Mouse (Mus musculus) bone marrow macrophage, adult 2 months (primary cell): ENCODE measurements around the gene Atcay.

ENCODE experiments used
- CTCF ChIP-seq: IDR thresholded peaks from 2 replicates; pipeline ENCODE4 v1.5.1; 2012; ENCODE audit warnings: low read depth, mild to moderate bottlenecking, low read length, moderate library complexity
- POLR2A ChIP-seq: IDR thresholded peaks from 2 replicates; pipeline ENCODE4 v1.6.1; 2012; ENCODE audit warnings: mild to moderate bottlenecking, low read depth, low read length, borderline replicate concordance

DNA sequence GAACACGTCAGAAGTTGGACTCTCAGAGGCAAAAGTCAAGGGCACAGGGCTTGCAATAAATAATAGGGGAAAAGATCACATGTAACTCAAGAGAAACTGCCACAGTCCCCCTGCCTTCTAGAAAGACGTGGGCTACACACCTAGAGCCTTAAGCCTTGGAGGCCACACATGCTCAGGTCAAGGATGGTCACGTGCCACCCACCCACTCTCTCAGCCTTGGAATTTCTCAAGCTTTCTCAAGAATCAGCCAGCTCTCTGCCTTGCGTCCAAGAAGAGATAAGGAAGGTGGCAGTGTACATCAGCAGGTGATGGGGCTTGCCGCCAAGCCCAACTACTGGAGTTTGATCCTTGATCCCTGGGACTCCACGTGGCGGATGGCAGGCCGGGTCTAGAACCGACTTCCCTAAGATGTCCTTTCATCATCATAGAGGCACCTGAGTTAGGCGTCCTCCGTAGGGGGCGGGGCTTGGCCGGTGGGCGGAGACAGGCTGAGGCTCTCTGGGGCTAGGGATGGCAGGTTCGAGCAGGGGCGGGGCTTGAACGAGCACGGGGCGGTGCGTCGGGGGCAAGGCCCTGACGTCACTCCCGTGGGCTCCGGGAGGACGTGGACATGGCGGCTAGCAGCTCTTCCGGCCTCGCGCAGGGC, 2.1 kb upstream of the Atcay start, which contains the start of gene Zfr2:
- TF ChIP-seq CTCF (no peak), POLR2A (no peak)
